Mouse (Mus musculus) ES-E14 (cell line): ENCODE measurements at regions not wholly inside any gene's neighbourhood (a gene's known extent, or its start where the extent isn't known, plus 50 kb on each side); places are given as distances from the start of the nearest gene placed in this dataset.

Experiments used
- DNase-seq: peaks from one replicate; pipeline ENCODE4 v3.0.0-alpha.2; 2013; ENCODE audit warnings: low read depth, low spot score
- H3K27ac ChIP-seq: 2 replicates; pipeline ENCODE4 v1.5.1; 2012; ENCODE audit warnings: low read depth, mild to moderate bottlenecking, low read length, moderate library complexity, mixed read lengths; ENCODE audit not compliant: poor library complexity, insufficient read depth, severe bottlenecking
- H3K36me3 ChIP-seq: 2 replicates; pipeline ENCODE4 v1.6.1; 2012; ENCODE audit warnings: mild to moderate bottlenecking, low read length, moderate library complexity, mixed read lengths; ENCODE audit not compliant: control insufficient read depth, poor library complexity, insufficient read depth, severe bottlenecking
- H3K4me1 ChIP-seq, 2 experiments: fragments of 150-350 bp in 1 of 2; sonication (generic) in 1 of 2; 2 replicates each; pipeline ENCODE4 v1.6.1; 2012; ENCODE audit warnings: low read length in 2 of 2, mild to moderate bottlenecking in 1 of 2, mixed read lengths in 1 of 2; ENCODE audit not compliant: control insufficient read depth in 2 of 2, insufficient read depth in 2 of 2, poor library complexity in 1 of 2
- H3K4me3 ChIP-seq, 2 experiments: fragments of 150-350 bp in 1 of 2; sonication (generic) in 1 of 2; 2 replicates each; pipeline ENCODE4 v1.5.1; 2012; ENCODE audit warnings: low read length in 2 of 2, low read depth in 1 of 2, mild to moderate bottlenecking in 1 of 2, mixed read lengths in 1 of 2; ENCODE audit not compliant: insufficient read depth in 1 of 2, poor library complexity in 1 of 2, severe bottlenecking in 1 of 2
- H3K9ac ChIP-seq: 2 replicates; pipeline ENCODE4 v1.6.1; 2012; ENCODE audit warnings: low read depth, mild to moderate bottlenecking, low read length, mixed read lengths; ENCODE audit not compliant: poor library complexity, insufficient read depth, severe bottlenecking
- H3K9me3 ChIP-seq: fragments of 150-350 bp; sonication (generic); 2 replicates; pipeline ENCODE4 v1.6.1; 2012; ENCODE audit warnings: low read depth, mild to moderate bottlenecking, low read length; ENCODE audit not compliant: control insufficient read depth, insufficient read depth
- CHD2 ChIP-seq: IDR thresholded peaks from 2 replicates; pipeline ENCODE4 v1.6.1; 2014; ENCODE audit warnings: mild to moderate bottlenecking, low read depth, low read length, inconsistent platforms
- HCFC1 ChIP-seq: IDR thresholded peaks from 2 replicates; pipeline ENCODE4 v1.6.1; 2012; ENCODE audit warnings: low read length, inconsistent platforms, borderline replicate concordance; ENCODE audit not compliant: insufficient read depth
- MAFK ChIP-seq: IDR thresholded peaks from 2 replicates; pipeline ENCODE4 v1.6.1; 2014; ENCODE audit warnings: mild to moderate bottlenecking, low read depth, low read length, inconsistent platforms; ENCODE audit not compliant: insufficient read depth
- ZC3H11A ChIP-seq: IDR thresholded peaks from 2 replicates; pipeline ENCODE4 v1.6.1; 2012; ENCODE audit warnings: low read depth, mild to moderate bottlenecking, inconsistent platforms, low read length, borderline replicate concordance
- ZNF384 ChIP-seq: IDR thresholded peaks from 2 replicates; pipeline ENCODE4 v1.6.1; 2012; ENCODE audit warnings: low read depth, low read length, inconsistent platforms
- in situ Hi-C, 2 experiments: fragments of 600-800 bp; cut with MboI; formaldehyde crosslinking; loops; one replicate each; pipeline ENCODE4 v1.15.1; 2025; ENCODE audit warnings: low sequenced_read_pairs in 2 of 2, inconsistent platforms in 1 of 2; ENCODE audit not compliant: unreplicated experiment in 2 of 2

GRCm38 (mm10) chr15:96075615-96076014 lies 211.7 kb upstream of the Arid2 start:
- DNase-seq, result no peak
- Histone ChIP-seq H3K27ac (no peak overlapping the region), H3K4me3 (no peak overlapping the region), H3K4me1 (no peaks in the 10 kb centered on the region), H3K9me3 (no peaks in the 10 kb centered on the region), H3K9ac (no peak overlapping the region), H3K36me3 (no peaks in the 10 kb centered on the region)
- TF ChIP-seq ZC3H11A (no peak), HCFC1 (no peak), CHD2 (no peak), MAFK (no peak), ZNF384 (no peak)
- in situ Hi-C loops, result no loop called here

DNA sequence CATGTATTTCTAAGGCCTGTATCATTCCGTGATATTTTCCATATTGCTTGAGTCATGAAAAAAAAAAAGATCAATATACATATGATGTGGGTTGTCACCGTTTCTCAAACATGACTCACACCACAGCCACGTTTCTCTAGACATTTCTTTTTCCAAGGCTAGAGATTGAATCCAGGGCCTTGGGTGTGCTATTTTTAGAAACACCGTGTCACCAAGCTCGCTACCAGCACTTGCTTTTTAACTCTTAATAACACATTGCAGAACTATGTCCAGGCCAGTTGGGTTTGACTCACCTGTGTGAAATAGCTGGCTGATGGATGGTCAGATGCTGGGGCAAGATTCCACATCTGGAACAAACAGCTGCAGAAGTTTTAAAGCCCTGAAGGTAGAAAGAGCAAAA lies 209.6 kb upstream of the Arid2 start:
- Histone ChIP-seq H3K4me3 (no peak overlapping the region), H3K4me1 (no peaks in the 10 kb centered on the region), H3K9ac (no peak overlapping the region), H3K9me3 (no peaks in the 10 kb centered on the region), H3K36me3 (no peaks in the 10 kb centered on the region), H3K27ac (no peak overlapping the region)
- TF ChIP-seq CHD2 (no peak), MAFK (no peak), ZNF384 (no peak)
- DNase-seq, result no peak
- in situ Hi-C loops, result no loop called here

GRCm38 (mm10) chr15:96078580-96078979 lies 208.7 kb upstream of the Arid2 start:
- no peaks in the 10 kb centered on the region for H3K36me3 ChIP-seq
- TF ChIP-seq ZC3H11A, result no peak
- TF ChIP-seq MAFK, result no peak
- no peak for TF ChIP-seq ZNF384
- no peak for TF ChIP-seq HCFC1
- TF ChIP-seq CHD2, result no peak
- no peak overlapping the region for H3K27ac ChIP-seq
- H3K9ac ChIP-seq, result no peak overlapping the region
- no peaks in the 10 kb centered on the region for H3K4me1 ChIP-seq
- in situ Hi-C loops, result no loop called here
- DNase-seq, result no peak
- H3K9me3 ChIP-seq, result no peaks in the 10 kb centered on the region
- no peak overlapping the region for H3K4me3 ChIP-seq

- Histone ChIP-seq H3K36me3 (no peaks in the 10 kb centered on the region), H3K4me3 (no peak overlapping the region), H3K9me3 (no peaks in the 10 kb centered on the region), H3K9ac (no peak overlapping the region), H3K4me1 (no peaks in the 10 kb centered on the region), H3K27ac (no peak overlapping the region)
- TF ChIP-seq HCFC1, result no peak
- TF ChIP-seq ZNF384, result no peak
- no peak for TF ChIP-seq ZC3H11A
- TF ChIP-seq CHD2, result no peak
- no peak for TF ChIP-seq MAFK
- no peak for DNase-seq
- in situ Hi-C loops, result no loop called here
Measured at GRCm38 (mm10) chr15:96089676-96090075, 197.6 kb upstream of the Arid2 start.

DNA sequence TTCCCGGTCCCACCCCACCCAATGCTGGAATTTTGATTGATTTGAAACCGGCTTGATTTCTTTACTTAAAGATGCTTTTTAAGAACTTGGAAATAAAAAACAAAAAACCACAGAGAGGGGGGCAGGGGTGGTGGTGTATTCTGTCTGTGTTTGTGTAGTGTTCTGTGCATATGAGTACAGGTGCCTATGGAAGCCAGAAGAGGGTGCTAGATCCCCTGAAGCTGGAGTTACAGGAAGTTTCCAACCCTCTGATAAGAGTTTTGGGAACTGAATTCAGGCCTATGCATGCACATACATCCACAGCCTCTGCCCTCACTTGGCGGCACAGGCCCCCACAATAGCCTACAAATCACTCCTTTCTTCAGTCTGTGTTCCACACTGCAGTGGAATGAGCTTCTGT lies 190.9 kb upstream of the Arid2 start:
- no peak overlapping the region for H3K9ac ChIP-seq
- H3K36me3 ChIP-seq, result no peaks in the 10 kb centered on the region
- H3K4me1 ChIP-seq, result no peaks in the 10 kb centered on the region; a peak in 1 of 4 replicates
- H3K4me3 ChIP-seq, result no peak overlapping the region
- H3K9me3 ChIP-seq, result no peaks in the 10 kb centered on the region
- in situ Hi-C loops, result no loop called here
- DNase-seq, result no peak
- no peak overlapping the region for H3K27ac ChIP-seq
- TF ChIP-seq MAFK (no peak), ZC3H11A (peak; percentile 71; the same call in 1 of the 2 replicates)
